Mouse (Mus musculus) C2C12 (cell line): ENCODE data around the gene Mrpl32. TPM values are rescaled to one million over a fixed set of nuclear protein-coding genes. Genes with fewer than 3 reads are reported as not detected.

ENCODE experiments used
- H3K27me3 ChIP-seq: one replicate; pipeline ENCODE4 v1.6.1; 2011; ENCODE audit not compliant: control insufficient read depth, insufficient read depth, insufficient read length
- H3K36me3 ChIP-seq: one replicate; pipeline ENCODE4 v1.6.1; 2011; ENCODE audit not compliant: control insufficient read depth, insufficient read depth
- H3K4me3 ChIP-seq: one replicate; pipeline ENCODE4 v1.5.1; 2011; ENCODE audit warnings: mild to moderate bottlenecking, control low read depth; ENCODE audit not compliant: poor library complexity, insufficient read depth, severe bottlenecking
- H3K79me2 ChIP-seq: one replicate; pipeline ENCODE4 v1.6.1; 2011; ENCODE audit not compliant: control insufficient read depth, insufficient read depth
- H3K79me3 ChIP-seq: one replicate; pipeline ENCODE4 v1.6.1; 2011; ENCODE audit warnings: low read depth, control low read depth
- H3ac ChIP-seq: one replicate; pipeline ENCODE3; 2011; ENCODE audit warnings: low read depth; ENCODE audit not compliant: control insufficient read depth, insufficient read length
- CTCF ChIP-seq: IDR thresholded peaks from one replicate; pipeline ENCODE4 v1.5.1; 2011; ENCODE audit not compliant: control insufficient read depth, insufficient read depth, insufficient read length
- FOSL1 ChIP-seq: IDR thresholded peaks from one replicate; pipeline ENCODE4 v1.8.0; 2011; ENCODE audit warnings: mild to moderate bottlenecking, low read length; ENCODE audit not compliant: poor library complexity, insufficient read depth, severe bottlenecking
- MYOD1 ChIP-seq: IDR thresholded peaks from one replicate; pipeline ENCODE4 v1.6.1; 2011; ENCODE audit warnings: low read depth; ENCODE audit not compliant: control insufficient read depth, insufficient read length
- MYOG ChIP-seq: IDR thresholded peaks from one replicate; pipeline ENCODE4 v1.6.1; 2011; ENCODE audit not compliant: control insufficient read depth, insufficient read length; ENCODE audit errors: extremely low read depth
- polyA plus RNA-seq: library from polyadenylated mRNA; unstranded; fragments of >200 nt; fragmentation: generic; extraction: Trizol; gene quantifications from one replicate; pipeline ENCODE4 v1.2.1, GENCODE M21; 2012; ENCODE audit warnings: missing spikeins

Gene Mrpl32
- polyA plus RNA-seq, 1 experiment = 25.0 TPM

DNA sequence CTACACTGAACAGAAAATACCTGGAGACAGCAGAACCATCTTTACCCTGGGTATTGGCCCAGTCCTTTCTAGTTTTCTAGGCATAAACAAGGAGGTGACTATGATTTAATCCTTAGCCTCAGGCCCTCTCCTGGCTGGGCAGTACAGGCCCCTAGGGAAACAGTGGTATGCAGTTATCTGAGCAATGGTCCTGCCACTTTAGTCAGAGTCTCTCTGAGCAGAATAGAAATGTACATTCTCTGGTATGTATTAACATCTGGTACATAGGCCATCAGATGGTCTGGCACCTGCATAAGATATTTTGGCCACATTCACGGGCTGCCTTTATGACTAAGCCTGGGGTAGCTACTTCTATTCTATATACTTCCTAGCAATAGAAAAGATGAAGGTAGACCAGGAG lies 51.6 kb downstream of the Mrpl32 start:
- no peak for TF ChIP-seq MYOD1
- TF ChIP-seq CTCF = no peak
- no peak for TF ChIP-seq MYOG
- no peak for TF ChIP-seq FOSL1
- Histone ChIP-seq H3K36me3 (no peaks in the 10 kb centered on the region), H3K79me2 (no peaks in the 10 kb centered on the region), H3ac (no peak overlapping the region), H3K27me3 (no peaks in the 10 kb centered on the region), H3K4me3 (no peak overlapping the region), H3K79me3 (no peaks in the 10 kb centered on the region)

Other genes with a start within 250 kb of the Mrpl32 start
- 0.30 TPM for gene Hecw1, start 89.9 kb downstream of the Mrpl32 start, polyA plus RNA-seq
- gene Psma2, start 75 bp upstream of the Mrpl32 start, polyA plus RNA-seq = 96.4 TPM
- gene AW209491, start 17.0 kb upstream of the Mrpl32 start, polyA plus RNA-seq = 5.9 TPM